Mouse (Mus musculus) spleen, embryonic (tissue): ENCODE data around the gene Camta2.

Experiments
- CTCF ChIA-PET: fragments of 350-600 bp; sonication (Branson Sonifier 250); formaldehyde crosslinking; loops from one replicate; lab custom pipeline; 2022; lab: Charles Lee

The Camta2 gene

DNA sequence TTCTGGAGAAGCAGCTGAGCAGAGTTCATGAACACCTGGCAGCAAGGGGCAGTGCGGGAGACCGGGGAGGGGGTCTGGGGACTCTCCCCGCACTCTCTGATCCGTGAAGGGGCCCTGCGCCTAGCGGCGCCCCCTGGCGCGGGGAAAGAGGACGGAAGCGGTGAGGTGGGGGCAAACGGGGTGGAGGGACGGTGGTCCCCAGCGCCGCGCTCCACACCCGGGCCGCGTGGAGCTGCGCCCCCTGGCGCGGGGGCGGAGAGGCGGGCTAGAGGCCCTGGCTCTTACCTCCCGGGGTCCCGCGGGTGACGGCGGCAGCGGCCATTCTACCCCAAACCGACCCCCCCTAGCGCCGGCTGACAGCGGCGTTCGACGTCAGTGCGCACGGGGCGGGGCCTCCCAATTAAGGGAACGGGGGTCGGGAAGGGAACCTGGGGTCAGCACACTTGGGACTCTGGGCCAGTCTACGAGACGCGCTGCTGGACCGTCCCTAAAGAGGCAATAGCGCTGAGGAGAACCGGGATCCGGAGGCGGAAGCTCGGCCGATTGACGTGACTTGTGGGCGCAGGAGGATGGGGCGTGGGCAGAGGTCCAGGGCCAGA lies at the start of gene Camta2:
TSS of gene Camta2 (minus strand) at position 505 of the 599 bp plus-strand sequence.
- CTCF ChIA-PET, result interaction anchor here (0.6 kb wide), 1 partner anchor 19 kb away, joined by 3 read pairs; no protein-coding TSS in a partner anchor

DNA sequence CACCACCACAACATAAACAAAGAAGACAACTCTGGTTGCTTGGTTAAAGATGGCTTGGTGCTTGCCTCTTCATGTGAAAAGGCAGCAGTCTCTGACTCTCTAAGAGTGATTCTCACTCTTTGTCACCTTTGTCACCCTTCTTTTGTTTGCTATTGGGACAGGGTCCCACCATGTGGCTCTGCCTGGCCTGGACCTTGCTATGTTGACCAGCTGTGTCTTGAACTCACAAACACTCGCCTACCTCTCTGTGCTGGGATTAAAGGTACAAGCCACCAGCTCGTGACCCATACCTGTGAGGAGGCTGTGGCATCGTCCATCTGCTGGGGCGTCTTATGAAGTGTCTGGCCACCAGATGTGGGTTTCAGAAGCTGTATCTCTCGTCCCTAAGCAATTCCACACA lies 45.4 kb upstream of the Camta2 start:
- CTCF ChIA-PET, result no interaction called here

DNA sequence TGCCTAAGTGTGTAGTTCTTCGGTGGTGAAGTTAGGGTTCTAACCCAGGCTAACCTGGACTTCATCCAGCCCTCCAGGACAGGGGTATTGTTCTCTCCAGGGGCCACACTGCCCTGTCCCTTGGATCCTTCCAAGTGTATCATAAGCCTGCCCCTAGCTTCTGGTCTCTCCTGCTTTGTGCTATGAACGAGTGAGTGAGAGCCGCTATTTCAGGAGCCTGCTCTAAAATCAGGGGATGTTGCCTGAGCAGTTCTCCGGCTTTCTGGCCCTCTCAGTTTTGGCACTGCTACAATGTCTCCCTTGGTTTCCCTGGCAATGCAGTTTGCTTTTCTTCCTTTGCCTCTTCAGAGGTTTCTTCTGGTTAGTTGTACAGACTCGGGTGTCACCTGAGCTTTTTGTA lies 43.3 kb upstream of the Camta2 start:
- CTCF ChIA-PET, result interaction anchor here (0.6 kb wide), 1 partner anchor 15 kb away, joined by 3 read pairs; no protein-coding TSS in a partner anchor

DNA sequence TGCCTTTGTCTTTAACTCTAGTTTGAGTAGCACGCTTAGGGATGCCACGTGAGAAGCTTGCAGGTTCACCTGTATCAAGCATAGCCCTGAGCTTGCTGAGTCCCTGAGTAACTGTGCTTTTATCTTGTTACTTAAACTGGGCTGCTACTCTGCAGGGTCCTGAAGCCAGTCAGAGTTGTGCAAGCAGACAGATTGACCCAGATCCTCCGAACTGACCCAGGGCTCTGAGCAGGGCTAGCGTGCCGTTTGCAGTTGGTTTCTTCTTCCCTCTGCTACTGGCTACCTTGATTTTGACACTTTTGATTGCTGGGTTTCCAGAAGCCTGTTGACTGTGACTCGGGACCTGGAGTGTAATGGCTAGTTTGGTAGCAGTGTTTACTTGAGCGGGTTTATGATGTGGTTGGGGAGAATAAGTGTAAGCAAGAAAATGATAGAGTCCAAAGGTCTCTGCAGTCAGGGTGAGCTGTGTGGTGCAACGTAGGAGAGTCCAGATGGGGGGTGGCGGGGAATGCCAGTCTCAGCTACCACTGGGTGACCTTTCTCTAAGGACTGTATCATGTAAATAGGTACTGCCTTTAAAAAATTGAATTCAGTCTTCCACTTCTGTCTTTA lies 42.6 kb upstream of the Camta2 start:
- CTCF ChIA-PET, result no interaction called here

DNA sequence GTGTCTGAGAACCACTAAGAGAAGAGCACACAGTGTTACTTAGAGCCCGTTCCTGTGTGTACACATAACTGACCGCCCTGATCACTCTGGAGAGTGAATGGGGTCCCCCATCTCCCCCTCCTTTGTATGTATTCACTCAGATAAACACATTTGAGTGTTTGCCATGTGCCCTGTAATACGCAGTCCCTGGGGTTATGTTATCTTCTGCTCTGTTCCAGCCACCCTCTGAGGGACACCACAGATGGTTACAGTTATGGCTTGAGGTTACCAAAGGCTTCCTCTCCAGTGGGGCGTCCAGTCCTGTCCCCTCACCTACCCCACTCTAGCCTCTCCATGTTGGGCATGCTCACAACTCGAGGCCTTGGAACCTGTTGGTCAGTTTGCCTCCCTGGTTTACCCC lies 39.5 kb upstream of the Camta2 start:
- CTCF ChIA-PET, result no interaction called here

DNA sequence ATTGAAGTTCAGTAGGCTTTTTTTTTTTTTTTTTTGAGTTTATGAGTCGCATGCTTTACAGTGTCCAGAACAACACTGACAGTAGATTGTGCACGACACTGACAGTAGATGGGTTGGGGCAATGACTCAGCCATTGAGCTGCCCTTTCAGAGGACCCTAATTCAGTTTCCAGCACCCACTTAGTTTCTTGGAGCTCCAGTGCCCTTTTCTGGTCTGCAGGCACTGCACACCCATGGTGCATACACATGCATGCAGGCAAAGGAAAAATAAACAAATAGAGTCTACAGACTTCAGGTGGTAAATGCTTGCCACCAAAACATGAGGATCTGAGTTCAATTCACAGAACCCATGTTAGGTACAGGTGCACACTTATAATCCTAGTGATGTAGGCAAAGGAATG lies 38.7 kb upstream of the Camta2 start:
- CTCF ChIA-PET, result interaction anchor here (0.6 kb wide), 1 partner anchor 170 kb away, joined by 3 read pairs; no protein-coding TSS in a partner anchor

DNA sequence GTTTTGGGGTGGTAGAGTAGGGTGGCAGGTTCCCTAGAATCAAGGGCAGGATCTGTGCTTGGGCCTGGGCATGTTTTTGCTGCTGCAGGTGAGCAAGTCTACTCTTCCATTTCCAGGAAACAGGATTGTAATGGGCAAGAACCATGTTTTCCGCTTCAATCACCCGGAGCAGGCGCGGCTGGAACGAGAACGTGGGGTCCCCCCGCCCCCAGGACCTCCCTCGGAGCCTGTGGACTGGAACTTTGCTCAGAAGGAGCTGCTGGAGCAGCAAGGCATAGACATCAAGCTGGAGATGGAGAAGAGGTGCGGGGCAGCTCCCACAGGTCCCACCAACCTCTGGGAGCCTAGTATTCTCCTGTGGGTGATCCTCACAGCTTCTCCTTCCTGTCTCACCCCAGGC lies 36.8 kb upstream of the Camta2 start:
- CTCF ChIA-PET, result no interaction called here

DNA sequence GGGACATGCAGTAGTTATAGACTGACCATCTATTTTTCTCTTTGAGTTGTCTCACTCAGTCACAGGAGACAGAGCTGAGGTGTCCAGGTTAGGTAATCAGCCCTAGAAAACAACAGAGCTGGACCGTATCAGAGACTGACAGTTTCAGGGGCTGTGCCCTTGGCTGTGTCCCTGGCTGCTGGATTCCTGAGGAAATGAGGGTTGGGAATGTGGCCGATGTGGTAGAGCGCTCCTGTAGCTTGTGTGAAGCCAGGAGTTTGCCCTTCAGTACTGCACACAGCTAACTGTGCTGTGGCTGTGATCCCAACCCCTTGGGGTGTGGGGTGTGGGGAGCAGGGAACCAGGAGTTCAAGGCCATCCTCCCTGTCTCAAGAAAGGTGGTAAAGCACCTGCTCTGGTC lies 33.2 kb upstream of the Camta2 start:
- CTCF ChIA-PET, result no interaction called here

DNA sequence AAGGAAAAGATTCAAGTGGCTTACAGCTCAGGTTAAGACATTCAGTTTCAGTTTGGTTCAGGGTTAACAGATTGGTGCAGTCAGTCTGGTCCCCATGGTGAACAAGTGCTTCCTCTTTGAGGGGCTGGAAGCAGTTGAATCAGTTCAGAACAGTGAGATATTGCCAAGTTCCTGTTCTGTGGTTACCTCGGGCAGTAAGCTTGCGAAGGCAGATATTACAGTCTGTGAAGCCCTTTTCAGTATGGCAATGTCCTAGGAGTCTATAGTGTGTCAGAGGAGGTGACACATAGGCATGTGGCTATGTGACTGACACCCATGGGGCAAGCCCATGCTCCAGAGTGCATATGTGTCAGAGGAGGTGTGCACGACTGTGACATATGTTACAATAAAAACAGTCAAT lies 32.7 kb upstream of the Camta2 start:
- CTCF ChIA-PET, result no interaction called here

DNA sequence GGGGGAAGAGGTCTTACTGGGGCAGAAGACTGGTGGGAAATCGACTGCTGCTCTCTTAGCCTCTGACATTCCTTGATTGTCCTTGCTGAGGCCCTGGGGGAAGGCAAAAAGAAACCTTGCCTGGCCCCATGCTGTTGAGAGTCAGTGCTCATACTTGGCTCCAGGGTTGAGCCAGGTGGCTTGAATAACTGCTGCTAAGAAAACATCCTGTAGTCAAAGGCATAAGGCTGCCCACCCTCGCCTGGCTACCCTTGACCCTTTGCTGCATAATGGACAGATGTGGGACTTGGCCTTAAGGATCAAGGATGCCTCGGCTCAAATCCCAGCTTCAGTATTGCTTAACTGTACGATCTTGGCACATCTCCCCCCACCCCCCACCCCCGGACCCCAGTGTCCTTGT lies 30.6 kb upstream of the Camta2 start:
- CTCF ChIA-PET, result interaction anchor here (0.6 kb wide), 1 partner anchor 610 kb away, joined by 5 read pairs; no protein-coding TSS in a partner anchor

DNA sequence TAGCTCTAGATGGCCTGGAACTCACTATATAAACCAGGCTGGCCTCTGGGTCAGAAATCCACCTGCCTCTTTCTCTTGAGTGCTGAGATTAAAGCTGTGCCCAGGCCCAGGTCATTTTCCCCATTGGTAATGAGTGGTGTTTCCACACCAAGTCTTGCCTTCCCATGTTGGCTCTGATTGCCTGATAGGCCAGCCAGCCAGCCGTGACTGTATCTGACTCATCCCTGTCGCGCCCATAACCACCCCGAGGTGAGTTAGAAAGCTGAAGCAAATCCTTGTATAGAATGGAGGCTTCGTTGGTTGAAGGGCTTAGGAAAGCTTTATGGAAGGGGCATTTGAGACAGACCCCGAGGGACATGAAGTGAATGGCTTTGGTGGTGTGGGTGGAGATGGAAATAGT lies 27.9 kb upstream of the Camta2 start:
- CTCF ChIA-PET, result no interaction called here

DNA sequence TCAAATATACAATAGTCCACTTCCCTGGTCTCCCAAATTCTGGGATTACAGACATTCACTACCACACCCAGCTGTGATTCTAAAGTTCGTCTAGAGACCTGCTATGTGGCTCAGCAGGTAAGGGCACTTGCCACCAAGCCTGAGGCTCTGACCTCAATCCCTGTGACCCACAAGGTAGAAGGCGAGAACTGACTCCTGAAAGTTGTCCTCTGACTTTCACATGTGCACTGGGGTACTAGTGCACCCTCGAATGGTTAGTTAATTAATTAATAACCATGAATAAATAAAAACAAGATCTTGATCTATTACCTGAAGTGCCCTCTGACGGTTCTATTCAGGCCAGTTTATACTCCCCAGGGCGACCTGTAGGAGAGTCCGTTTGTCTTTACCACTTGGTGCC lies 25.3 kb upstream of the Camta2 start:
- CTCF ChIA-PET, result no interaction called here

DNA sequence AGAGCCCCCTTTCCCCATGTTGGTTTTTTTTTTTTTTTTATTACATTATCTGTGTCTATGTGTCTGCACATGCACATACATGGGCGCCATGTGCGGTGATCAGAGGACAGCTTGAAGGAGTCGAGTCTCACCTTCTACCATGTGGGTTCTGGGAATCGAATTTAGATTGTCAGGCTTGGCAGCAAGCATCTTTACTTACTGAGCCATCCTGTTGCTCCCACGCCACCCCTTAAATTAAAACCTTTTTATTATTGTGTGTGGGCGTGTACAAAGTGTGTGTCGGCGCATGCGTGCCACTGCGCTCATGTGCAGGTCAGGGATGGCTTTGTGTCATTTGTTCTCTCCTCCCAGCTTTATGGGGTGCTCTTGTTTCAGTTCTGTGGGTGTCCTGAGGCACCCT lies 23.1 kb upstream of the Camta2 start:
- CTCF ChIA-PET, result no interaction called here

DNA sequence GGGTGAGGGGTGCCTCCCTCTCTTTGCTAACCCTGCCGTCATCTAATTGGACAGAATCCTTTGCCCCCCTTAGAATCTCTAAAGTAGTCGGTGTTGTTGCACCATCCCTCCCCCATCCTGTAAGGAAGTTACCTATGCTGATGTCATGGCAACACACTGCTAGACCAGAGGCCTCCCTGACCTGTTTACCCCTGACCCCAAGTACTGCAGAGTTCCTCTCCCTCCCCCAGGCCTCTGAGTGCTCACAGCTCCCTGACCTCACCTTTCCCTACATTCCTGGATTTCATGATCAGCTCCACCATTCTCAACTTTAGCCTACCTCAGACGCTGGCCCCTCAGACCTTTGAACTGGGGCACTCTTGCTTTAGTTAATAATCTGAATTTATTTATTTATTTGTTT lies 18.2 kb upstream of the Camta2 start:
- CTCF ChIA-PET, result interaction anchor here (0.6 to 0.7 kb wide), 2 partner anchors 19 to 1704 kb away, joined by 3 read pairs; no protein-coding TSS in a partner anchor

DNA sequence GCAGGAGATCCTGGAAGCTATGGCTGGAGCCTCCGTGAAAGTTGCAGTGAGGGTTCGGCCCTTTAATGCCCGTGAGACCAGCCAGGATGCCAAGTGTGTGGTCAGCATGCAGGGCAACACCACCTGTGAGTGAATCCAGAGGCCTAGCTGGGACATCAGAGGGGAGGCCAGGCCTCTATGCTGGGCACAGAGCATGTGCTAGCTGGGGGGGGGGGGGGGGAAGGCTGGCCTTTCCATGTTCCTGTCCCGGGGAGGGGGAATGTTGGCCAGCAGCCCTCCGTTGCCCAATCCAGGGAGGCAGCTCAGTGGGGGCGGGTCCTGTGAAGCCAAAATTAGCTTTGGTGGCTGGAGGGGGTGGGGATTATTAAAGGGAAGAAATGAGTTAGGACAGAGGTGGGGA lies 14.9 kb upstream of the Camta2 start:
- CTCF ChIA-PET, result interaction anchor here (0.6 kb wide), 1 partner anchor 11 kb away, joined by 3 read pairs; no protein-coding TSS in a partner anchor

DNA sequence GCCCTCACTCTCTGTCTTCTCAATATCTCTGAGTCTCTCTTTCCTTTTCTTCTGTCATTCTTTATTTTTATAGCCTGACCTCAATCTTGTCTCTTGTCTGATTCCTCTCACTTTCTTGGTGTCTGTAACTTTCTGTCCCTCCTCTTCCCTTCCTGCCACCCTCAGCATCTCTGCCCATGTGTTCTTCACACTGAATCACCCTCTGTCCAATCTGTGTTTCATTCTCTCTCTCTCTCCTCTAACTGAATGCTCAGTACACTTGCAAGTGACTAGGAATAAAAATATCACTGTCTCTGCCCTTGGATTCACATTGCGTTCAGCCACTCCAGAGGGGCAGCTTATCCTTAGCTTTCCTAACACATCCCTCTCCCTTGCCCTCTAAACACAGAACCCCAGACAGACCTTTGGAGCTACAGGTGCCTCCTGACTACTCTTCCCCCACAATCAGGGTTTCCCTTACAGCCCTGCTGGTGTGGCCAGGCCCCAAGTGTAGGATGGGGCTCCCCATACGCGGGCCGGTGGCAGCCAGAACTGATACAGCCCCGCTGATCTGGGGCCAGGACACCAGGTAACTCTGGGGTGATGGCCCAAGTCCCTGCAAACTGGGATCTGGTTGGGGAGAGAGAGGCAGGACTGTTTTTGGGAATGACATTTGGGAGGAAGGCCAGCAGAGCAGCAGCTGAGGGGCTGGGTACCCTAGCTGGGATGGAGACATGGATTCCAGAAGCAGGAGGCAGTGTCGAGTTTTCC lies 14.3 kb upstream of the Camta2 start:
- CTCF ChIA-PET, result interaction anchor here (0.6 kb wide), 1 partner anchor 76 kb away, joined by 8 read pairs; no protein-coding TSS in a partner anchor

DNA sequence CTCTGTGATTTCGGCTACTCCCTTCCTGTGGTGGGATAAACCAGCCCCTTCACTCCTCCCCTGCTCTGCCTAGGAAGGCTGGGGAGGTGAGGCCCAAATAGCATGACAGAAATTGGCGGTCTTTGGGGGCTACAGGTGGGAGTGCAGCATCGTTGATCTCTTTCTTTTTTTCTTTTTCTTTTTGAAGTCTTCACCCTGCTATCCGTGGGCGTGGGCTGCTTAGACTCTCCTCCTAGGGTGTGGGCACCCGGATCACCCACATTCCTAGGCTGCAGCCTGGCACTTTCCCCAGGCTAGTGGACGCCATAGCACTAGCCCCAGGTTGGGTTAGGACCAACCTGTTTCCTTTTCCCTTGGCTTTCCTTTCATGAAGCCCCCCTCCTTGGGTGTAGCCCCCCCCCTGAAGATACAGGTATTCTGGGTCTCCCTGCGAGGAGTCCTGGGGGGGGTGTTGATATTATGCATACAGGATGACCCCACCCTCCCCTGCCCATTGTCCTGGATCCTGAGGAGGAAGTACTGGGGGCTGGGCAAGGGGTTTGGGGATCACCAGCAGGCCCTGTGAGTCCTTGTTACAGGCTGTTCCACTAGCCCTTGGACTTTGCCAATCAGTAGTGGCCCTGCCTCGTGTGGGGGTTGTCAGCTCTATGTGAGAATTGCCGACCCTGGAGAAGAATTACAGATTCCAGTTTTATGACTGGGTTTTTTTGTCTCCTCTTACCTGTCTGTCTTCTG lies 13.5 kb upstream of the Camta2 start:
- CTCF ChIA-PET, result interaction anchor here (0.6 kb wide), 1 partner anchor 77 kb away, joined by 8 read pairs; no protein-coding TSS in a partner anchor

DNA sequence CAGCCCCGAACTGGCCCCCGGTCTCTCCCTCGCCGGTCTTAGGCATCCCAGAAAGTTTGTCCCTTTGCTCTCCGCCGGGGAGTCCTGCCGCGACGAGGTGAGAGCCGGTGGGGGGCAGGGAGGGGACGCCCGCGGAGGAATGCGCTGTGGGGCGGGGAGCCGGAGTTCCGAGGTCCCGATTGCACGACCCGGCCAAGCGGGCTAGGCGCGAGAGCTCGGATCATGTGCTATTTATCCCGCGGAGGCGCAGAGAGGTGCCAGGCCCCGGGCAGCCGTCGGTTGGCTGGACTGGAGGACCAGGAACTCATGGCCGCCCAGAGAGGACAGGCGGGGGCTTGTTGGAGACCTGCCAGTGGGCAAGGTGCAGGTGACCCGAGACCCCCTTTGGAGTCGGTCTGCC lies 12.7 kb upstream of the Camta2 start:
- CTCF ChIA-PET, result no interaction called here

DNA sequence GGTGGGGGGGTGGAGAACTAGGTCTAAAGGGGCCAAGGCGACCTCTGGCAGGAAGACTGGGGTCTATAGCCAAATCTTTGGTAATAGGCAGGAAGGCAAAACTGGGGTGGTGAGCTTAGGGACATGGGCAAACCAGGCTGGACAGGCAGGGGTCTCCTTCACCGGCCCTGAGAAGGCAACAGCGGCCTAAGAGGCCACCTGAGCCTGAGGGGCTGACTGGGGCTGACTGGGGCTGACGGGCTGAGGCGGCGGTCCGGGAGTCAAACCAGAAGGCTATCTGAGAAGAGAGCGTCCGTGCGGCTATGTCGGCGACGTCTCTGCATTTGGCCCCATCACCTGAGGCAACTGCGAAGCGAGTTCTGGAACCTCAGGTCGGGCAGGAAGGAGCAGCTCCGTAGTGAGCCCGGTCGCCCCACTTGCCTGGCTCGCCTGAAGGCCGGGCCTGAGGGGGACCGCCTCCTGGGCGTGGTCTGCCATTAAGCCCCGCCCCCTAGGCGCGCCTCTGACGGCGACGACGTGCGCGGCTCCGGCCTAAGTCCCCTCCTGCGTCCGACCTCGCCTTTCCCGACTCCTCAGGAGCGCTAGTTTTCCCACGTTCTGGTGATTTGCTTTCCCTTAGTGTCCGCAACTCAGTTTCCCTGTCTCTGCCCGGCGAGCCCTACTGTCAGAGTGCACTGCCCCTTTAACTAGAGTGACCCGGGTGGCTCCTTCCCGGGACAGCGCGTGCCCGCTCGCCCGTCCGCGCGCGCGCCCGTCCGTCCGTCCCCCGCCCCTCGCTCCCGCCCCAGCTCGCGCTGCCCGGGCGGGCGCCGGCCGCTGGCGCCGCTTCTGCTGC lies 12.0 kb upstream of the Camta2 start, which contains the start of the genes Inca1 and Kif1c:
TSS of gene Inca1 (minus strand) at position 434 of the 835 bp plus-strand sequence.
TSS of gene Kif1c (plus strand) at position 827 of the 835 bp plus-strand sequence.
- CTCF ChIA-PET, result interaction anchor here (0.6 to 1.0 kb wide), 3 partner anchors 33 to 175 kb away, joined by 3 read pairs; partner anchors contain the start of gene Psmb6

DNA sequence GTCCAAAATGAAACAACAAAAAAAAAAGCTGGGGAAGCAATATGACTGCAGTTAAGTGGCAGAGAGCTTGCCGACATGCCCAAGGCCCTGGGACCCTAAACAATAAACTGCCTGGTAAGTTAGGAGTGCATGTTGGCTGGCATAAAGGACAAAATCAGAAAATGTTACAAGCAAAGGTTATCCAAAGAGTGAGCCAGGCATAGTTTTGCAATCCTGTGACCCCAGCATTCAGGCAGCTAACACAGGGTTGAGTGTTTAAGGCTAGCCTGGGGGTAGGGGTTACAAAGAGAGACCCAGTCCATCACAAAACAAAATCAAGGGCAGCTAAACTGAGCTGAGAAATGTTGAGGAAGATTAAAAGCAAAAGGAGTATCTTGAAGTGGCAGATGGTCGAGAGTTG lies 11.1 kb upstream of the Camta2 start:
- CTCF ChIA-PET, result interaction anchor here (0.6 to 1.0 kb wide), 2 partner anchors 32 to 78 kb away, joined by 3 to 4 read pairs; no protein-coding TSS in a partner anchor
